Mouse (Mus musculus) intestine, embryonic 14.5 days (tissue): ENCODE data around the gene Ptms. TPM values are rescaled to one million over a fixed set of nuclear protein-coding genes. Genes with fewer than 3 reads are reported as not detected.

Source experiments
- ATAC-seq: fragments of 200-750 bp; cut with Nextera tagmentation; replicated peaks from 2 replicates; pipeline ENCODE4 v1.8.0; 2017; ENCODE audit warnings: low read depth, moderate number of reproducible peaks, moderate TSS enrichment, moderate library complexity; ENCODE audit not compliant: low FRiP score, low TSS enrichment
- DNase-seq: peaks from one replicate; pipeline ENCODE4 v3.0.0-alpha.2; 2018; ENCODE audit warnings: low spot score
- H3K27ac ChIP-seq: fragments of 300-500 bp; sonication (generic); 2 replicates; pipeline ENCODE4 v1.5.1; 2014; ENCODE audit warnings: low read depth, mild to moderate bottlenecking, control low read depth
- H3K27me3 ChIP-seq: fragments of 300-500 bp; sonication (generic); replicated peaks from 2 replicates; pipeline ENCODE4 v1.6.1; 2014; ENCODE audit warnings: low read length, control low read depth; ENCODE audit not compliant: control insufficient read depth, insufficient read depth
- H3K36me3 ChIP-seq: fragments of 300-500 bp; sonication (generic); 2 replicates; pipeline ENCODE4 v1.6.1; 2014; ENCODE audit warnings: low read length, control low read depth; ENCODE audit not compliant: control insufficient read depth, insufficient read depth
- H3K4me1 ChIP-seq: fragments of 300-500 bp; sonication (generic); replicated peaks from 2 replicates; pipeline ENCODE4 v1.6.1; 2014; ENCODE audit warnings: low read length, control low read depth, mixed read lengths; ENCODE audit not compliant: control insufficient read depth, insufficient read depth
- H3K4me2 ChIP-seq: fragments of 300-500 bp; sonication (generic); 2 replicates; pipeline ENCODE4 v1.6.1; 2014; ENCODE audit warnings: low read length
- H3K4me3 ChIP-seq: fragments of 300-500 bp; sonication (generic); 2 replicates; pipeline ENCODE4 v1.5.1; 2014; ENCODE audit warnings: low read depth, low read length, control low read depth, mixed read lengths
- H3K9ac ChIP-seq: fragments of 300-500 bp; sonication (generic); 2 replicates; pipeline ENCODE4 v1.6.1; 2014; ENCODE audit warnings: mild to moderate bottlenecking, low read length
- H3K9me3 ChIP-seq: fragments of 300-500 bp; sonication (generic); 2 replicates; pipeline ENCODE4 v1.6.1; 2016; ENCODE audit warnings: low read length, control low read depth; ENCODE audit not compliant: control insufficient read depth
- WGBS: fragments of 180-500 bp; shearing (Covaris S2); extraction: QIAGEN DNeasy Blood & Tissue Kit; methylation state at CpG from one replicate; pipeline ENCODE4 v1.1.7; 2014; 5-methylcytosine and 5-hydroxymethylcytosine counted together
- polyA plus RNA-seq: library from polyadenylated mRNA; unstranded; fragments of >200 nt; fragmentation: Nextera tagmentation; extraction: Ambion mirVana; gene quantifications from 2 replicates; pipeline ENCODE4 v1.2.1, GENCODE M21; 2014

Ptms gene
- polyA plus RNA-seq, 1 experiment from 2014 or later, result 257 TPM

DNA sequence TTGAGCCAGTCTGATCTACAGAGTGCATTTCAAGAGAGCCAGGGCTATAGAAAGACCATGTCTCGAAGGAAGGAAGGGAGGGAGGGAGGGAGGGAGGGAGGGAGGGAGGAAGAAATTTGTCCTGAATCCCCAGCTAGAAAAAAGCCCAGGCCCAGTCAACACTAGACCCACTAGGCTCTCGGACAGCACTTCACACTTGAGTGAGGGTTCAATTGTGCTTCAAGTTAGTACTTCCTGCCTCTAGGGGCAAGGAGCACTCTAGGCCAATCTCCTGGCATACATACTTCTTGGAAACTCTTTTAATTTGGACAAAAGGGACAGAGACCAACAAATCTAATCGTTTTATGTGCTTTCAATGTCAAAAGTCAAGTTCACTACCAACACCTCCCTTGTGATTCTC is 38.2 kb upstream of the Ptms start:
- no peaks in the 10 kb centered on the region for H3K27me3 ChIP-seq
- H3K4me3 ChIP-seq, result no peak overlapping the region
- no peak overlapping the region for H3K9ac ChIP-seq
- H3K4me2 ChIP-seq, result no peak overlapping the region
- H3K27ac ChIP-seq, result no peak overlapping the region
- 84% methylated on average over 3 of the region's 3 CpGs for WGBS
- H3K36me3 ChIP-seq, result peaks cover 57% of the 10 kb centered on the region
- no peaks in the 10 kb centered on the region for H3K4me1 ChIP-seq
- DNase-seq (no peak), ATAC-seq (no peak)
- no peaks in the 10 kb centered on the region for H3K9me3 ChIP-seq

DNA sequence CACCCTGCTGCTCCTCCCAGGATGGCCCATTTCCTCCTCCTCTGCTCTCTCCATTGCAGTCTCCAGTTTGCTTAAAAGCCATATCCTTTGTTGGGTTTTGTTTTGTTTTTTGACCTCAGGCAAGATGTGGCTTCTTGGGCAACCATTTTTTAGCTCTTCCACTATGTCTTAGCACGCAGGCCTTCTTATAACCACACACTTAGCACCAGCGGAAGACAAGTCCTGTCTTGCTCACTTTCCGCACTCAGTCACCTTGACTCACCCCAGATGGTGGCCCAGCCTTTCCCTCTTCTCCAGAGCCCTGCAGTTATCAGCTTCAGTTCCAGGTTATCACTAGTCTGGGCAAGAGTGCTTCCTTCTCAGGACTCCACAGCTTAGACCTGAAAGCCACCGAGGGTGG is 35.3 kb upstream of the Ptms start:
- H3K9ac ChIP-seq, result no peak overlapping the region
- H3K27ac ChIP-seq, result no peak overlapping the region
- H3K4me1 ChIP-seq, result no peaks in the 10 kb centered on the region
- H3K9me3 ChIP-seq, result 0 out of 2 replicates have a peak, but pooled peaks cover 3% of the 10 kb centered on the region
- no peaks in the 10 kb centered on the region for H3K27me3 ChIP-seq
- no peak for ATAC-seq
- no peak overlapping the region for H3K4me3 ChIP-seq
- no peak for DNase-seq
- H3K36me3 ChIP-seq, result peaks cover 34% of the 10 kb centered on the region
- WGBS, result 94% methylated on average over 4 of the region's 4 CpGs
- H3K4me2 ChIP-seq, result no peak overlapping the region

DNA sequence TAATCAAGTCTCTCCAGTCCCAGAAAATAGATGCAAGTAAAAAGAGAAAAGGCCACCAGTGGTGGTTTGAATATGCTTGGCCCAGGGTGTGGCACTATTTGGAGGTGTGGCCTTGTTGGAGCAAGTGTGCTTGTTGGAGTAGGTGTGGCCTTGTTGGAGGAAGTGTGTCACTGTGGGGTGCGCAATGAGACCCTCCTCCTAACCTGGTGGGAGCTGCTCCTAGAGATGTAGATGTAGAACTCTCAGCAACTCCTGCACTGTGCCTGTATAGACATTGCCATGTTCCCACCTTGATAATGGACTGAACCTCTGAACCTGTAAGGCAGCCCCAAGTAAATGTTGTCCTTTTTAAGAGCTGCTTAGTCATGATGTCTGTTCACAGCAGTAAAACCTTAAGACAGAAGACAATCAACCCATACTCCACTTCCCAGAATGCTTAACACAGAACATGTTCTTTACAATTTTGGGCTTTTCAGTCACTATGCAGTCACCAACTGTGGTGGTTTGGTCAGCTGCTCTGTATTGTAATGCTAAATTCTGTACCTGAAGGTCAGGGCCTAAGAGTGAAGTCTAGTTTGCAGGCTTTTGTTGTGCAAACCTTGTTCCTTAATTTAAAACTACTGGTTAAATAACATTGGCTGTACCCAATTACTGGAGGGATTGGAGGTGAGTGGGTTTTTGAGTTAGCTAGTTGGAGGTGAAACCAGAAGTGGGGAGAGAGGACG is 34.2 kb upstream of the Ptms start:
- no peaks in the 10 kb centered on the region for H3K27me3 ChIP-seq
- no peak overlapping the region for H3K4me3 ChIP-seq
- H3K9ac ChIP-seq, result no peak overlapping the region
- ATAC-seq (no peak), DNase-seq (no peak)
- WGBS, result 91% methylated on average over 2 of the region's 2 CpGs
- no peak overlapping the region for H3K27ac ChIP-seq
- no peak overlapping the region for H3K4me2 ChIP-seq
- H3K4me1 ChIP-seq, result no peaks in the 10 kb centered on the region
- H3K36me3 ChIP-seq, result peaks cover 24% of the 10 kb centered on the region
- 0 out of 2 replicates have a peak, but pooled peaks cover 3% of the 10 kb centered on the region for H3K9me3 ChIP-seq

DNA sequence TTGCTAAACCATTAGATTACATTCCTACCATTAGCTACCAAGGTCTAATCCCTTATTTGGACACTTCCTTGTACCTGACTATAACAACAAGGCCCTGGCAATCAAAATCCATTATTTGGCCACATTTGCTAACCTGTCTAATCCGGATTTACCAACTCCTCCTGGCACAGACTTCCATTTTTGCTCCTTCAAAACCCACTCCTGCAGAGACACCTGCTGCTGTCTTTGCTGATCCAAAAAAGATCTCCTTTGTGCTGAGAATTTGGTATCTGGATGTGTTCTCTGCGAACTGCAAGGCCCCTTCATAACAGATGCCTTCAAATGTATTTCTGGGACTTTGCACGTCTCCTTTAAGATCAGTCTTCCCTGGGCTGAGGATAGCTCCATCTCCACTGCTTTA is 23.6 kb upstream of the Ptms start:
- H3K27ac ChIP-seq, result no peak overlapping the region
- peaks cover 9% of the 10 kb centered on the region for H3K36me3 ChIP-seq
- no peaks in the 10 kb centered on the region for H3K27me3 ChIP-seq
- no peak overlapping the region for H3K9ac ChIP-seq
- no peak overlapping the region for H3K4me3 ChIP-seq
- no peak for DNase-seq
- WGBS, result 84% methylated on average over 3 of the region's 3 CpGs
- ATAC-seq, result no peak
- H3K4me2 ChIP-seq, result no peak overlapping the region
- H3K4me1 ChIP-seq, result no peaks in the 10 kb centered on the region
- H3K9me3 ChIP-seq, result no peaks in the 10 kb centered on the region

DNA sequence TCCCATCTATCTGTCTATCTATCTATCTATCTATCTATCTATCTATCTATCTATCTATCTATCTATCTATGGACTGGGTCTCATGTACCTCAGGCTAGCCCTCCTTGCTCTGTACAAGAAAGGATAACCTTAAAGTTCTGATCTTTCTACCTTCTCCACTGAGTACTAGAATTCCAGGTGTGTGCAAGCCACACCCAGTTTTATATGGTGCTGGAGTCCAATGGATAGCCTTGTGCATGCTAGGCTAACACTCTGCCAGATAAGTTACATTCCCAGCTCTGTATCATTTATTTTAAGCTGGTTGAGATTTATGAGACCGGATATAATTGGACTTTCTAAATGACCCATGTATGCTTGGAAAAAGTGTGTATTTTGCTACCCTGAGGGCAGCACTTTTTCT is 21.8 kb upstream of the Ptms start:
- WGBS, result 88% methylated on average over 1 of the region's 1 CpGs
- no peak overlapping the region for H3K9ac ChIP-seq
- no peaks in the 10 kb centered on the region for H3K9me3 ChIP-seq
- H3K4me2 ChIP-seq, result no peak overlapping the region
- ATAC-seq (no peak), DNase-seq (no peak)
- no peak overlapping the region for H3K4me3 ChIP-seq
- H3K36me3 ChIP-seq, result peaks cover 24% of the 10 kb centered on the region
- no peaks in the 10 kb centered on the region for H3K4me1 ChIP-seq
- H3K27me3 ChIP-seq, result no peaks in the 10 kb centered on the region
- no peak overlapping the region for H3K27ac ChIP-seq

DNA sequence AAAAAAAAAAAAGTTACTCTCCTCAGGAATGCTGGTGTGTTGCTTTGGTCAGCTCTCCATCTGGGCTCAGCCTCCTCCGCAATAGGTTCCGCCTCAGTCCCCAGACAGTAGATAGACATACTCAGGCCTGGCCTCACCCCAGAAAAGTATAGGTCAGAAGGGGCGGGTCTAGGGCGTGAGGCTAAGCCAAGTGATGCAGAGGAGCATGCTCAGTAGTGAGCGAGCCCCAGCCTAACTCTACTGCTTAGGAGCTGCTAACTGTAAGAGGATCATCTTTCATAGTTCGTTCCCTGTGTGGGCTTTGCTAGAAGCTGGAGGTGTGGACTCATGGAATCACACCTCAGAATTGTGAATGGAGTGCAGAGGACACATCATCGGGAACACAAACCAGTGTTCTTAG is 18.7 kb upstream of the Ptms start:
- 92% methylated on average over 7 of the region's 7 CpGs for WGBS
- Histone ChIP-seq H3K4me1 (no peaks in the 10 kb centered on the region), H3K36me3 (peaks cover 55% of the 10 kb centered on the region), H3K4me2 (no peak overlapping the region), H3K27me3 (no peaks in the 10 kb centered on the region), H3K27ac (no peak overlapping the region), H3K9ac (no peak overlapping the region), H3K9me3 (no peaks in the 10 kb centered on the region), H3K4me3 (no peak overlapping the region)
- ATAC-seq (no peak), DNase-seq (no peak)

DNA sequence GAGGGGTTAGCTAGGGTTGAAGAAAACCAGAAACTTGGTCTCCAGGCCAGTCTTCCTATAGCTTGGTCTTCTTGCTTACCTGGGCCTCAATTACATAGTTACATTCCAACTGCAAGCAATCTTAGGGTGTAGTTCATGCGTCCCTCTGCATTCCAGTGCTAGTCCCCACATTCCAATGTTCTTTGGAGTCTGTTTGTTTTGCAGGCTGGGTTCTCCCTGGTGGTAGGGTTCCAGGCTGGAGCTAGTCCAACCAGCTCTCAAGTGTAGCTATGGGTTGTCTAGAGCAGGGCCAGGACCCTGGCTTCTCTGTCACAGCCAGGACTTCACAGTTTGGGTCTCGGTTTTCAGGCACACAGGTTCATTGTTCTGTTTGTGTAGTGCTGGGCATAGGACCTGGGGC is 17.6 kb upstream of the Ptms start:
- no peak for DNase-seq
- Histone ChIP-seq H3K27me3 (no peaks in the 10 kb centered on the region), H3K9ac (no peak overlapping the region), H3K4me2 (no peak overlapping the region), H3K4me1 (peaks cover 5% of the 10 kb centered on the region), H3K4me3 (no peak overlapping the region), H3K9me3 (no peaks in the 10 kb centered on the region), H3K27ac (no peak overlapping the region), H3K36me3 (peaks cover 55% of the 10 kb centered on the region)
- ATAC-seq, result no peak
- WGBS, result 77% methylated on average over 2 of the region's 2 CpGs

DNA sequence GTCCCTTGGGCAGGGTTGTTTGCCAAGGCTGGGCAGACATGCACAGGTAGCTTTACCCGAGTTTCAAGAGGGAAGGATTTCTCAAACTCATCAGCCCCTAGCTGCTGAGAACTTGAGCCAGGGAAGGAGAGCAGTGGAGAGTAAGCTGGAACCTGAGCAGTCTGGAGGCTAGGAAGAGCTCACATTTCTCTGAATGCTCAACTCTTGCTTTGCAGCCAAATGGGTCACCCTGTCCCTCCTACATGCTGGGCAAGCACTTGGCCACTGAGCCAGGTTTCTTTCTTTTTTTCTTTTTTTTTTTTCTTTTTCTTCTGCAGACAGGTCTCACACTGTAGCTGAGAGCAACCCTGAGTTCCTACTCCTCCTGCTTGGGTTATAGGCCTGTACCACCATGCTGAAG is 16.8 kb upstream of the Ptms start:
- WGBS, result 70% methylated on average over 1 of the region's 1 CpGs
- no peaks in the 10 kb centered on the region for H3K27me3 ChIP-seq
- H3K27ac ChIP-seq, result no peak overlapping the region
- H3K4me3 ChIP-seq, result no peak overlapping the region
- H3K9me3 ChIP-seq, result no peaks in the 10 kb centered on the region
- peaks cover 10% of the 10 kb centered on the region for H3K4me1 ChIP-seq
- H3K4me2 ChIP-seq, result no peak overlapping the region
- ATAC-seq (no peak), DNase-seq (no peak)
- peaks cover 55% of the 10 kb centered on the region for H3K36me3 ChIP-seq
- H3K9ac ChIP-seq, result no peak overlapping the region

DNA sequence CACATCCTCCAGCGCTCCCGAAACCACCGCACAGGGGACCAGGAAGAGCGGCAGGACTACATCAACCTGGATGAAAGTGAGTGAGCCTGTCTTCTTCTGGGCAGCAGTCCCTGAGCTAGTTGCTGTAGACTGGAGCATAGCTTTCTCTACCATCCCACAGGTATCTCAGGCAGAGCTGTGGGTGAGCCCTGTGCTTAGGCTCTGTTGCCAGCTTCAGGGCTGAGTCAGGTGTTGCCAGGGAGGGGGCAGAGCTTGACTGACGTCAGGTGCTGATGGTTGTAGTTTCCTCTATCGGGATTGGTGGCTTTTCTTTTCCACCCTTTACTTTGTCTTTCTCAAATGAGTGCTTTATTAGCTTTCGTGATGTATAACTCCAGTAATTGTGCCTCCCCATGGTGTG is 14.8 kb upstream of the Ptms start:
- Histone ChIP-seq H3K4me3 (no peak overlapping the region), H3K9me3 (no peaks in the 10 kb centered on the region), H3K27me3 (no peaks in the 10 kb centered on the region), H3K4me2 (no peak overlapping the region), H3K4me1 (peaks cover 18% of the 10 kb centered on the region), H3K9ac (no peak overlapping the region), H3K36me3 (peaks cover 55% of the 10 kb centered on the region), H3K27ac (no peak overlapping the region)
- DNase-seq (no peak), ATAC-seq (no peak)
- WGBS, result 96% methylated on average over 7 of the region's 7 CpGs
